Comparison of ENCODE assay signal across 27 mouse cellular contexts in the genomic region with DNA sequence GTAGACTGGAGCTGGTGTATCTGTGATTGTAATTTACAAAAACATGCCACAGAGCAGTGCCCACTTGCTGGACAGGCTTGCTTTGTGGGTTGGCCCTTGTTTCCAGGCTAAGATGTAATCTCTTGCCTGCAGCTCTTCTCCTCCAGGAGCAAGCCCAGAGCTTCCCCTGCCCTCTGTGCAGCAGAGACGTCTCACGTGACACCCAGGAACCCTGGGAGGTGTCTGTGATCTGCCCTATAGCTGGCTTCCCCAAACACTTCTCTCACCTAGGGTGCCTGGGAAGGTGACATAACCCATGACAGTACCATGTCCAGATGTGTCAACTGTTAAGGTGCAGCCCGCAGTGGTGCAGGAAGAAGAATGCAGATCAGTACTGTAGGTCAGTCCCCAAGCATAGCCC. TPM values are rescaled to one million over a fixed set of nuclear protein-coding genes. Genes with fewer than 3 reads are reported as not detected.
DNase-seq lines count a peak whose midpoint lies in the region; ATAC-seq and TF ChIP-seq lines count a peak whose summit lies in the region.
"Had no signal": no experiment of that assay in that cellular context is flagged by ENCODE, and none has a peak within 500 bp of the region (broad histone marks: within the 10 kb centered on the region; RNA-seq: fewer than 3 reads in every experiment).

No protein-coding gene starts in this region.

- H3K4me2 ChIP-seq in intestine, embryonic 15.5 days (replicated peaks), result no peak overlapping the region
- H3K4me2 ChIP-seq in intestine, postnatal 0 days (replicated peaks; ENCODE audit: low read depth), result no peak overlapping the region
- H3K4me2 ChIP-seq in stomach, postnatal 0 days (replicated peaks; ENCODE audit: low read depth), result no peak overlapping the region
- H3K4me2 ChIP-seq: forebrain, embryonic 13.5 days; hindbrain, embryonic 15.5 days; limb, embryonic 15.5 days; liver, embryonic 13.5 days; midbrain, embryonic 11.5 days; neural tube, embryonic 13.5 days; stomach, embryonic 15.5 days had no signal

- peak overlapping the region; percentile 11; the same call in 1 of the 2 replicates for H3K27ac ChIP-seq in heart, embryonic 10.5 days
- no peak overlapping the region for H3K27ac ChIP-seq in intestine, embryonic 15.5 days
- H3K27ac ChIP-seq in intestine, postnatal 0 days (ENCODE audit: low read depth, low read length), result no peak overlapping the region
- no peak overlapping the region for H3K27ac ChIP-seq in stomach, postnatal 0 days (replicated peaks)
- H3K27ac ChIP-seq: forebrain, embryonic 13.5 days; hindbrain, embryonic 10.5 days; hindbrain, embryonic 15.5 days; limb, embryonic 10.5 days; limb, embryonic 15.5 days; liver, embryonic 13.5 days; neural tube, embryonic 13.5 days; stomach, embryonic 15.5 days had no signal

- H3K27me3 ChIP-seq in heart, embryonic 10.5 days (ENCODE audit: insufficient read depth, poor library complexity, severe bottlenecking), result no peaks in the 10 kb centered on the region
- H3K27me3 ChIP-seq in intestine, embryonic 15.5 days (replicated peaks), result no peaks in the 10 kb centered on the region
- H3K27me3 ChIP-seq in intestine, postnatal 0 days (replicated peaks; ENCODE audit: control insufficient read depth, insufficient read depth, low read length), result no peaks in the 10 kb centered on the region
- no peaks in the 10 kb centered on the region for H3K27me3 ChIP-seq in stomach, postnatal 0 days (ENCODE audit: control insufficient read depth, insufficient read depth, low read length)
- H3K27me3 ChIP-seq: forebrain, embryonic 13.5 days; hindbrain, embryonic 15.5 days; limb, embryonic 15.5 days; liver, embryonic 13.5 days; neural tube, embryonic 13.5 days; stomach, embryonic 15.5 days had no signal

- no peak for TF ChIP-seq EP300 in stomach, postnatal 0 days (optimal IDR thresholded peaks at IDR 0.05)

- no peaks in the 10 kb centered on the region for H3K9me3 ChIP-seq in heart, embryonic 10.5 days
- H3K9me3 ChIP-seq in intestine, embryonic 15.5 days, result no peaks in the 10 kb centered on the region
- no peaks in the 10 kb centered on the region for H3K9me3 ChIP-seq in intestine, postnatal 0 days (ENCODE audit: control insufficient read depth)
- H3K9me3 ChIP-seq in stomach, postnatal 0 days (ENCODE audit: control insufficient read depth, low read length), result no peaks in the 10 kb centered on the region
- H3K9me3 ChIP-seq: forebrain, embryonic 13.5 days; hindbrain, embryonic 10.5 days; hindbrain, embryonic 15.5 days; limb, embryonic 10.5 days; limb, embryonic 15.5 days; liver, embryonic 13.5 days; neural tube, embryonic 13.5 days; stomach, embryonic 15.5 days had no signal

- H3K4me1 ChIP-seq in heart, embryonic 10.5 days, result peaks cover 84% of the 10 kb centered on the region
- peaks cover 16% of the 10 kb centered on the region for H3K4me1 ChIP-seq in intestine, embryonic 15.5 days (replicated peaks)
- peaks cover 3% of the 10 kb centered on the region; the same call in 1 of the 2 replicates for H3K4me1 ChIP-seq in intestine, postnatal 0 days (replicated peaks; ENCODE audit: control insufficient read depth, insufficient read depth, low read length)
- H3K4me1 ChIP-seq in stomach, postnatal 0 days (replicated peaks; ENCODE audit: control insufficient read depth, insufficient read depth), result no peaks in the 10 kb centered on the region
- H3K4me1 ChIP-seq: liver, embryonic 13.5 days had no signal

- peak; percentile 22 for ATAC-seq in intestine, embryonic 15.5 days
- no peak for ATAC-seq in intestine, postnatal 0 days
- peak; percentile 49 for ATAC-seq in granulocyte monocyte progenitor cell, adult 5-6 weeks (replicated peaks; ENCODE audit: poor library complexity, severe bottlenecking)
- no peak for ATAC-seq in stomach, postnatal 0 days (ENCODE audit: low FRiP score, low TSS enrichment)
- ATAC-seq: forebrain, embryonic 13.5 days; midbrain, embryonic 16.5 days had no signal

- intact Hi-C loops in heart, postnatal 25 days (cut with DNase I), result no loop called here

- H3K9ac ChIP-seq in intestine, embryonic 15.5 days, result no peak overlapping the region
- H3K9ac ChIP-seq in intestine, postnatal 0 days (ENCODE audit: low read depth, low read length), result no peak overlapping the region
- H3K9ac ChIP-seq in stomach, postnatal 0 days (ENCODE audit: low read length), result no peak overlapping the region
- H3K9ac ChIP-seq: forebrain, embryonic 13.5 days; hindbrain, embryonic 15.5 days; limb, embryonic 15.5 days; liver, embryonic 13.5 days; neural tube, embryonic 13.5 days; stomach, embryonic 15.5 days had no signal

- TF ChIP-seq CTCF in intestine, postnatal 0 days (IDR thresholded peaks at IDR 0.05; ENCODE audit: low read depth), result no peak
- no peak for TF ChIP-seq CTCF in stomach, postnatal 0 days (IDR thresholded peaks at IDR 0.05; ENCODE audit: low read depth)

- WGBS in heart, embryonic 10.5 days, result 22% methylated on average over 3 of the region's 3 CpGs
- 53% methylated on average over 3 of the region's 3 CpGs for WGBS in intestine, embryonic 15.5 days
- 57% methylated on average over 3 of the region's 3 CpGs for WGBS in intestine, postnatal 0 days
- 58% methylated on average over 3 of the region's 3 CpGs for WGBS in stomach, postnatal 0 days

- no peak overlapping the region for H3K4me3 ChIP-seq in heart, embryonic 10.5 days
- H3K4me3 ChIP-seq in intestine, embryonic 15.5 days (replicated peaks), result no peak overlapping the region
- no peak overlapping the region for H3K4me3 ChIP-seq in intestine, postnatal 0 days (ENCODE audit: low read depth, low read length)
- H3K4me3 ChIP-seq in stomach, postnatal 0 days (ENCODE audit: low read depth, low read length), result no peak overlapping the region
- H3K4me3 ChIP-seq: forebrain, embryonic 13.5 days; hindbrain, embryonic 10.5 days; hindbrain, embryonic 15.5 days; limb, embryonic 10.5 days; limb, embryonic 15.5 days; liver, embryonic 13.5 days; neural tube, embryonic 13.5 days; stomach, embryonic 15.5 days had no signal

- H3K36me3 ChIP-seq in heart, embryonic 10.5 days, result no peaks in the 10 kb centered on the region
- no peaks in the 10 kb centered on the region for H3K36me3 ChIP-seq in intestine, embryonic 15.5 days
- H3K36me3 ChIP-seq in intestine, postnatal 0 days (ENCODE audit: control insufficient read depth, insufficient read depth), result no peaks in the 10 kb centered on the region
- no peaks in the 10 kb centered on the region for H3K36me3 ChIP-seq in stomach, postnatal 0 days (ENCODE audit: control insufficient read depth, insufficient read depth, low read length)
- H3K36me3 ChIP-seq: hindbrain, embryonic 10.5 days; hindbrain, embryonic 15.5 days; limb, embryonic 10.5 days; limb, embryonic 15.5 days; liver, embryonic 13.5 days; neural tube, embryonic 13.5 days; stomach, embryonic 15.5 days had no signal

- no peak for DNase-seq in heart, embryonic 10.5 days (ENCODE audit: low spot score)
- no peak for DNase-seq in heart, postnatal 25 days (ENCODE audit: low spot score)
- DNase-seq in 416B (ENCODE audit: low read depth), result peak; percentile 36
- DNase-seq in spleen, postnatal 14 days (ENCODE audit: low spot score in 2 of 2), result no peak
- DNase-seq in stomach, postnatal 0 days (ENCODE audit: low spot score), result no peak
- DNase-seq: adrenal gland, postnatal 14 days; cerebellum, adult 18-20 months; cerebellum, postnatal 10 days; gastrocnemius, postnatal 10 days; heart, postnatal 10 days; kidney, postnatal 14 days; layer of hippocampus, adult 9-11 months; liver, embryonic 13.5 days; lung, postnatal 10 days; thymus, postnatal 14 days had no signal

RNA-seq across cellular contexts. Expression of gene Pxylp1, which starts 28.9 kb away (rescaled TPM):
- 22.8 and 42.4 TPM in 2 replicates for polyA plus RNA-seq in heart, embryonic 10.5 days (2016; fragmentation: Nextera tagmentation; extraction: Ambion mirVana)
- 10 to 100 TPM; 17.4 to 24.9 TPM for total RNA-seq in heart, postnatal 25 days (2021)
- polyA plus RNA-seq in intestine, embryonic 15.5 days (2015; fragmentation: Nextera tagmentation; extraction: Ambion mirVana), result 37.6 and 41.5 TPM in 2 replicates
- polyA plus RNA-seq in intestine, postnatal 0 days (2015; fragmentation: Nextera tagmentation; extraction: Ambion mirVana), result 22.7 and 24.1 TPM in 2 replicates
- 78.2 and 85.4 TPM in 2 replicates for total RNA-seq in granulocyte monocyte progenitor cell, adult 5-6 weeks (2014; fragmentation: Nextera tagmentation)
- 60.4 and 80.7 TPM in 2 replicates for total RNA-seq in granulocyte monocyte progenitor cell, adult 5-6 weeks (2017)
- 19.1 TPM in 2 replicates for polyA plus RNA-seq in stomach, postnatal 0 days (2015; fragmentation: Nextera tagmentation; extraction: Ambion mirVana)

Comparison
In these comparisons a context has a peak if more than half of its experiments do, and no peak if none do; other contexts are left out.
1. ATAC-seq: peak in intestine, embryonic 15.5 days (single experiment) and granulocyte monocyte progenitor cell, adult 5-6 weeks (single experiment); none in intestine, postnatal 0 days (single experiment) and stomach, postnatal 0 days (single experiment).